Mouse (Mus musculus): Measurements from ENCODE around the gene Gstcd.

The Gstcd gene

GRCm38 (mm10) chr3:133091664-133092273, at the start of gene Gstcd, which contains the start of gene Ints12:
Gene Gstcd, minus strand, starts transcription at chr3:133092033.
Gene Ints12, plus strand, starts transcription at chr3:133091840.
- DNase-seq = peak; percentile 91 to 92

GRCm38 (mm10) chr3:133132611-133133010, 40.8 kb upstream of the Gstcd start:
- no peak for DNase-seq

- no peak for DNase-seq
These were observed 39.5 kb upstream of the Gstcd start for GRCm38 (mm10) chr3:133131372-133131771.

- DNase-seq = no peak
These were observed 21.4 kb upstream of the Gstcd start for GRCm38 (mm10) chr3:133113281-133113680.

- DNase-seq = no peak
These were observed 19.9 kb upstream of the Gstcd start for GRCm38 (mm10) chr3:133111741-133112140.

GRCm38 (mm10) chr3:133109844-133110243, 18.0 kb upstream of the Gstcd start:
- no peak for DNase-seq

GRCm38 (mm10) chr3:133108731-133109130, 16.9 kb upstream of the Gstcd start:
- no peak for DNase-seq

GRCm38 (mm10) chr3:133104436-133104835, 12.6 kb upstream of the Gstcd start:
- DNase-seq = no peak

- DNase-seq = no peak
These were observed 11.9 kb upstream of the Gstcd start for GRCm38 (mm10) chr3:133103768-133104167.

GRCm38 (mm10) chr3:133098909-133099308, 7.1 kb upstream of the Gstcd start:
- no peak for DNase-seq

GRCm38 (mm10) chr3:133098336-133098735, 6.5 kb upstream of the Gstcd start:
- DNase-seq = no peak

GRCm38 (mm10) chr3:133097936-133098335, 6.1 kb upstream of the Gstcd start:
- DNase-seq = no peak

GRCm38 (mm10) chr3:133094305-133094704, 2.5 kb upstream of the Gstcd start:
- no peak for DNase-seq

GRCm38 (mm10) chr3:133092936-133093335, 1.1 kb upstream of the Gstcd start:
- no peak for DNase-seq

- no peak for DNase-seq
These were observed 531 bp upstream of the Gstcd start for GRCm38 (mm10) chr3:133092274-133092853.

GRCm38 (mm10) chr3:133091121-133091663, 641 bp downstream of the Gstcd start:
- DNase-seq = no peak

- no peak for DNase-seq
These were observed 1.3 kb downstream of the Gstcd start for GRCm38 (mm10) chr3:133090247-133091120.

- no peak for DNase-seq
These were observed 6.0 kb downstream of the Gstcd start for GRCm38 (mm10) chr3:133085858-133086257.

GRCm38 (mm10) chr3:133082736-133083135, 9.1 kb downstream of the Gstcd start:
- DNase-seq = no peak

GRCm38 (mm10) chr3:133075560-133075959, 16.3 kb downstream of the Gstcd start:
- no peak for DNase-seq

- DNase-seq = no peak
These were observed 39.8 kb downstream of the Gstcd start for GRCm38 (mm10) chr3:133052068-133052467.

- DNase-seq = no peak
These were observed 58.6 kb downstream of the Gstcd start for GRCm38 (mm10) chr3:133033145-133033755.

- no peak for DNase-seq
These were observed 64.9 kb downstream of the Gstcd start for GRCm38 (mm10) chr3:133026977-133027376.

All from thymus, postnatal 36 days (tissue).